Comparison of ENCODE assay signal across 9 mouse cellular contexts in genomic region chr7:4128860-4129259, GRCm38 (mm10). TPM values are rescaled to one million over a fixed set of nuclear protein-coding genes. Genes with fewer than 3 reads are reported as not detected.
A peak's percentile ranks its signal among the peaks of the same experiment; 100 is the strongest.
DNase-seq lines count a peak whose midpoint lies in the region; TF ChIP-seq lines count a peak whose summit lies in the region.
"Had no signal": no experiment of that assay in that cellular context is flagged by ENCODE, and none has a peak within 500 bp of the region (broad histone marks: within the 10 kb centered on the region; RNA-seq: fewer than 3 reads in every experiment).

No protein-coding gene starts in this region.

- H3K27ac ChIP-seq in layer of hippocampus, adult 2 months: peak overlapping the region; percentile 99
- H3K27ac ChIP-seq in heart, adult 2 months: peak overlapping the region; percentile 38

- TF ChIP-seq EP300 in heart, adult 2 months (IDR thresholded peaks at IDR 0.05; ENCODE audit: insufficient read depth, low read depth, low read length): peak; percentile 56; the same call in 1 of the 2 replicates

- H3K4me3 ChIP-seq in layer of hippocampus, adult 2 months: no peak overlapping the region
- H3K4me3 ChIP-seq in heart, adult 2 months: no peak overlapping the region

- no peak for TF ChIP-seq CTCF in layer of hippocampus, adult 2 months (conservative IDR thresholded peaks at IDR 0.05)
- no peak for TF ChIP-seq CTCF in heart, adult 2 months (IDR thresholded peaks at IDR 0.05)

- H3K9ac ChIP-seq in heart, adult 2 months (ENCODE audit: low read depth, low read length): no peak overlapping the region

- TF ChIP-seq POLR2A in heart, adult 2 months (IDR thresholded peaks at IDR 0.05; ENCODE audit: insufficient read depth, low read depth, low read length): no peak

- no peaks in the 10 kb centered on the region for H3K27me3 ChIP-seq in heart, adult 2 months (ENCODE audit: control insufficient read depth, insufficient read depth, low read length)

- no peaks in the 10 kb centered on the region; the same call in 1 of the 2 replicates for H3K79me2 ChIP-seq in heart, adult 2 months (replicated peaks; ENCODE audit: control insufficient read depth, insufficient read depth, low read length)

- no peak for DNase-seq in layer of hippocampus, adult 2 months (ENCODE audit: low spot score in 2 of 2)
- DNase-seq in layer of hippocampus, postnatal 36 days: no peak
- peak; percentile 72 for DNase-seq in gastrocnemius, adult 18-20 months (ENCODE audit: low spot score)
- DNase-seq in heart, adult 2 months: peak; percentile 73 to 76
- peak; percentile 54 for DNase-seq in lung, postnatal 10 days
- no peak for DNase-seq in adrenal gland, adult 8-10 months
- DNase-seq in frontal cortex, adult 2 months (ENCODE audit: extremely low spot score in 1 of 2, low spot score in 1 of 2): no peak
- no peak for DNase-seq in layer of hippocampus, adult 11-12 months (ENCODE audit: low spot score)
- DNase-seq: spleen, adult 18-20 months had no signal

- WGBS in heart, adult 2 months: 28% methylated on average over 6 of the region's 6 CpGs

- intact Hi-C loops in heart, adult 2 months (cut with DNase I): no loop called here

- H3K36me3 ChIP-seq in heart, adult 2 months (ENCODE audit: control insufficient read depth, insufficient read depth, low read length): no peaks in the 10 kb centered on the region

- peaks cover 3% of the 10 kb centered on the region; the same call in 1 of the 2 replicates for H3K4me1 ChIP-seq in heart, adult 2 months (ENCODE audit: control insufficient read depth, insufficient read depth, low read length)

RNA-seq across cellular contexts. Expression of gene Leng8, which starts 8.0 kb away (rescaled TPM):
- 100 to 1,000 TPM; 189 to 218 TPM for total RNA-seq in layer of hippocampus, adult 2 months (2021)
- 100 to 1,000 TPM; 154 to 191 TPM for total RNA-seq in layer of hippocampus, postnatal 36 days (2021)
- 10 to 100 TPM; 27.2 to 33.0 TPM for total RNA-seq in gastrocnemius, adult 18-20 months (2021)
- 10 to 100 TPM; 31.2 to 36.4 TPM for total RNA-seq in heart, adult 2 months (2021)
- 263 and 281 TPM in 2 replicates for polyA plus RNA-seq in heart, adult 2 months (2012; rRNA removed)
- total RNA-seq in adrenal gland, adult 8-10 months (2022): 100 to 1,000 TPM in 3 of 4 experiments, 10 to 100 TPM in 1; 83.9 to 238 (median 155) TPM
- polyA plus RNA-seq in frontal cortex, adult 2 months (2012; rRNA removed): 641 and 654 TPM in 2 replicates

RNA-seq across cellular contexts. Expression of gene Ttyh1, which starts 9.7 kb away (rescaled TPM):
- total RNA-seq in layer of hippocampus, adult 2 months (2021): 100 to 1,000 TPM; 526 to 562 TPM
- total RNA-seq in layer of hippocampus, postnatal 36 days (2021): 100 to 1,000 TPM; 554 to 570 TPM
- 1 to 10 TPM in 1 of 2 experiments, under 1 TPM in 1; 0.81 to 1.6 TPM for total RNA-seq in gastrocnemius, adult 18-20 months (2021)
- 1 to 10 TPM in 1 of 2 experiments, under 1 TPM in 1; 0.91 to 2.6 TPM for total RNA-seq in heart, adult 2 months (2021)
- polyA plus RNA-seq in heart, adult 2 months (2012; rRNA removed): 2.8 and 5.1 TPM in 2 replicates
- 1 to 10 TPM in 3 of 4 experiments, under 1 TPM in 1; 0.80 to 2.0 (median 1.6) TPM for total RNA-seq in adrenal gland, adult 8-10 months (2022)
- polyA plus RNA-seq in frontal cortex, adult 2 months (2012; rRNA removed): 712 and 743 TPM in 2 replicates

RNA-seq across cellular contexts. Expression of gene Leng9, which starts 21.3 kb away (rescaled TPM):
- total RNA-seq in layer of hippocampus, adult 2 months (2021): 1 to 10 TPM; 5.6 to 6.6 TPM
- total RNA-seq in layer of hippocampus, postnatal 36 days (2021): 1 to 10 TPM; 5.5 to 5.9 TPM
- 1 to 10 TPM; 1.8 to 2.2 TPM for total RNA-seq in gastrocnemius, adult 18-20 months (2021)
- total RNA-seq in heart, adult 2 months (2021): 1 to 10 TPM; 2.2 to 3.7 TPM
- polyA plus RNA-seq in heart, adult 2 months (2012; rRNA removed): 3.3 TPM in 2 replicates
- total RNA-seq in adrenal gland, adult 8-10 months (2022): 10 to 100 TPM in 3 of 4 experiments, 1 to 10 TPM in 1; 9.7 to 13.0 (median 11.5) TPM
- 7.1 and 8.0 TPM in 2 replicates for polyA plus RNA-seq in frontal cortex, adult 2 months (2012; rRNA removed)

RNA-seq across cellular contexts. Expression of gene Cdc42ep5, which starts 35.8 kb away (rescaled TPM):
- 1 to 10 TPM; 1.1 to 1.7 TPM for total RNA-seq in layer of hippocampus, adult 2 months (2021)
- total RNA-seq in layer of hippocampus, postnatal 36 days (2021): 1 to 10 TPM in 1 of 2 experiments, under 1 TPM in 1; 0.95 to 1.1 TPM
- 1 to 10 TPM; 1.5 to 1.7 TPM for total RNA-seq in gastrocnemius, adult 18-20 months (2021)
- 1 to 10 TPM; 3.1 to 5.8 TPM for total RNA-seq in heart, adult 2 months (2021)
- polyA plus RNA-seq in heart, adult 2 months (2012; rRNA removed): 7.3 and 10.7 TPM in 2 replicates
- total RNA-seq in adrenal gland, adult 8-10 months (2022): 10 to 100 TPM; 26.9 to 41.0 (median 37.1) TPM
- 3.5 and 3.9 TPM in 2 replicates for polyA plus RNA-seq in frontal cortex, adult 2 months (2012; rRNA removed)

Comparison
In these comparisons a context has a peak if more than half of its experiments do, and no peak if none do; other contexts are left out.
1. DNase-seq: peak in gastrocnemius, adult 18-20 months (single experiment), heart, adult 2 months (2 of 2) and lung, postnatal 10 days (single experiment); none in layer of hippocampus, adult 2 months (0 of 2), layer of hippocampus, postnatal 36 days (0 of 2), adrenal gland, adult 8-10 months (single experiment), frontal cortex, adult 2 months (0 of 2) and layer of hippocampus, adult 11-12 months (single experiment).
2. RNA of gene Ttyh1, which starts 9.7 kb away (total RNA-seq): 554 to 570 TPM in layer of hippocampus, postnatal 36 days and 526 to 562 TPM in layer of hippocampus, adult 2 months; 0.91 to 2.6 TPM in heart, adult 2 months, 0.80 to 2.0 TPM in adrenal gland, adult 8-10 months and 0.81 to 1.6 TPM in gastrocnemius, adult 18-20 months; every median in the first group is over 100 times any median in the second.